Mouse (Mus musculus) cerebellum, adult 2 months (tissue): Measurements from ENCODE around the gene Vmn1r51. TPM values are rescaled to one million over a fixed set of nuclear protein-coding genes. Genes with fewer than 3 reads are reported as not detected.
"Not testable (repeated sequence)": the region's sequence is repeated elsewhere in the genome, so short reads cannot be mapped to it uniquely, and the experiment has no call there.

ENCODE experiments used
- DNase-seq, 2 experiments: peaks; one replicate each; pipeline ENCODE4 v3.0.0; 2021
- H3K27ac ChIP-seq: fragments of 200-500 bp; 2 replicates; pipeline ENCODE4 v1.5.1; 2012; ENCODE audit warnings: low read length, control low read depth, inconsistent platforms; ENCODE audit not compliant: insufficient read depth
- H3K27me3 ChIP-seq: fragments of 200-500 bp; 2 replicates; pipeline ENCODE4 v1.6.1; 2012; ENCODE audit warnings: inconsistent platforms, mild to moderate bottlenecking, low read length, moderate library complexity; ENCODE audit not compliant: control insufficient read depth, insufficient read depth
- H3K4me1 ChIP-seq: fragments of 200-500 bp; 2 replicates; pipeline ENCODE4 v1.6.1; 2011; ENCODE audit warnings: low read length; ENCODE audit not compliant: control insufficient read depth, insufficient read depth
- H3K4me3 ChIP-seq: fragments of 200-500 bp; replicated peaks from 2 replicates; pipeline ENCODE3; 2011; ENCODE audit warnings: mild to moderate bottlenecking, low read depth, low read length, control low read depth; ENCODE audit not compliant: insufficient read depth
- CTCF ChIP-seq: fragments of 200-500 bp; IDR thresholded peaks from 2 replicates; pipeline ENCODE4 v1.5.1; 2011; ENCODE audit warnings: low read depth, mild to moderate bottlenecking, control low read depth, low read length, moderate library complexity, borderline replicate concordance; ENCODE audit not compliant: insufficient read depth
- POLR2A ChIP-seq: fragments of 200-500 bp; IDR thresholded peaks from 2 replicates; pipeline ENCODE4 v1.6.1; 2011; ENCODE audit warnings: low read length, control low read depth, borderline replicate concordance; ENCODE audit not compliant: insufficient read depth
- WGBS: fragments of 180-500 bp; shearing (Covaris S2); methylation state at CpG from one replicate; pipeline ENCODE4 v1.1.7; 2018; 5-methylcytosine and 5-hydroxymethylcytosine counted together
- polyA plus RNA-seq: library from polyadenylated mRNA; depleted of rRNA; stranded (reverse); fragments of >200 nt; gene quantifications from 2 replicates; pipeline ENCODE4 v1.2.3, GENCODE M21; 2012; rRNA removed

Vmn1r51 gene
- not detected in 2 replicates for polyA plus RNA-seq

DNA sequence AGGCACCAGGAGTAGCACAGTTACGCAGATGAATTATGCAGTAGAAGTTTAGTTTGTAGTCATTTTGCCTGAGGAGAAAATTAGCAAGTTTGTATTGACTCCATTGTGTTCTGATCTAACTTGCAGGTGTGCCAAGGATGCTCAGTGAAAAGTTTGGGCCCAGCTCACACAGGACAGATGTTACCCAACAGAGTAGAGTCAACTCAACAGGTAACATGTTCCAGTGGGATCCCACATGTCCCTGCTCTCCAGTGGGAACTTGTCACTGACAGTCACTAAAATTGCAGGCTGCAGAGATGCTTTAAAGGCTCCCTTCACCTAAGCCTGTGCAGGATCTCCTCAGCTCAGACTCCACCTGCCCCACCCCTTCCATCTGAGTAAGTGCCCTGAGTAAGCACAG is at the start of gene Vmn1r51:
Gene Vmn1r51 (plus strand): TSS at position 301 of the 400 bp plus-strand sequence.
- H3K27ac ChIP-seq, H3K27me3 ChIP-seq, H3K4me1 ChIP-seq, DNase-seq, H3K4me3 ChIP-seq: not testable (repeated sequence)
- 90% methylated on average over 1 of the region's 1 CpGs for WGBS

GRCm38 (mm10) chr6:90078406-90078805 is 44.0 kb upstream of the Vmn1r51 start, which contains the start of gene Vmn1r49:
Gene Vmn1r49, minus strand, starts transcription at chr6:90078506.
- WGBS: 82% methylated on average over 4 of the region's 4 CpGs
- Histone ChIP-seq H3K4me1 (no peaks in the 10 kb centered on the region), H3K4me3 (no peak within 1 kb of the TSS), H3K27me3 (no peaks in the 10 kb centered on the region), H3K27ac (no peak within 1 kb of the TSS)
- TF ChIP-seq CTCF: no peak
- TF ChIP-seq POLR2A: no peak
- no peak for DNase-seq

GRCm38 (mm10) chr6:90100566-90100965 is 21.8 kb upstream of the Vmn1r51 start:
- 68% methylated on average over 2 of the region's 2 CpGs for WGBS
- TF ChIP-seq POLR2A: no peak

GRCm38 (mm10) chr6:90101130-90101529 is 21.3 kb upstream of the Vmn1r51 start, which contains the start of gene Vmn1r50:
Gene Vmn1r50, plus strand, starts transcription at chr6:90101430.
- H3K4me3 ChIP-seq: no peak within 1 kb of the TSS
- no peaks in the 10 kb centered on the region for H3K27me3 ChIP-seq
- DNase-seq: no peak
- TF ChIP-seq CTCF (no peak), POLR2A (no peak)
- H3K4me1 ChIP-seq: no peaks in the 10 kb centered on the region
- H3K27ac ChIP-seq: no peak within 1 kb of the TSS
- 60% methylated on average over 2 of the region's 2 CpGs for WGBS

More at GRCm38 (mm10) chr6:90100566-90100965, 21.8 kb upstream of the Vmn1r51 start:
- no peak for DNase-seq
- Histone ChIP-seq H3K4me1 (no peaks in the 10 kb centered on the region), H3K27ac (no peak overlapping the region), H3K4me3 (no peak overlapping the region), H3K27me3 (no peaks in the 10 kb centered on the region)

- 88% methylated on average over 3 of the region's 3 CpGs for WGBS
- TF ChIP-seq CTCF: no peak
- no peaks in the 10 kb centered on the region; the same call in 1 of the 2 replicates for H3K27me3 ChIP-seq
- no peak overlapping the region for H3K27ac ChIP-seq
- no peak for DNase-seq
- H3K4me3 ChIP-seq: no peak overlapping the region
- no peaks in the 10 kb centered on the region for H3K4me1 ChIP-seq
Measured at GRCm38 (mm10) chr6:90160139-90160538, 37.7 kb downstream of the Vmn1r51 start.

DNA sequence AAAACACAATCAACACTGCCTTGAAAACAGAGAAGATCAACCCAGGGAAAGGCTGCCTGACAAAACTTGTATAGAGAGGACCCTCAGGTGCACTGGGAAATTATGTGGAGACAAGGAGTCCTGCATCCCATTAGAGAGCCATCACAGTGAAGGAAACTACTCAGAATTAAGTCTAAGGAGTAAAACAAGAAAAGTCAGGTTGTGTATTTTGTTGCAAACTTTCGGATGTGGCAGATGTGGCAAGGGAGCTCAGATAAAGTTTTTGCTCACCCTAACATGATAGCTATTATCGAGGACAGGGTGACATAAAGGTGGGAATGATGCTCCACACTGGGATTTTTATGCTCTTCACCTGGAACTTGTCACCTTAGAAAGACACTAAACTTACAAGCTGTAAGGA is 52.1 kb downstream of the Vmn1r51 start, which contains the start of gene Vmn1r52:
Gene Vmn1r52 (plus strand): TSS at position 301 of the 400 bp plus-strand sequence.
- Histone ChIP-seq H3K4me3 (no peak within 1 kb of the TSS), H3K27ac (no peak within 1 kb of the TSS), H3K27me3 (no peaks in the 10 kb centered on the region), H3K4me1 (no peaks in the 10 kb centered on the region)
- no peak for TF ChIP-seq POLR2A
- TF ChIP-seq CTCF: no peak
- no peak for DNase-seq
- 73% methylated on average over 2 of the region's 2 CpGs for WGBS

Other genes starting within 250 kb of the Vmn1r51 start
- gene Vmn1r42, start 246.2 kb upstream of the Vmn1r51 start, polyA plus RNA-seq: not detected in 2 replicates
- gene Vmn1r43, start 246.2 kb upstream of the Vmn1r51 start, polyA plus RNA-seq: not detected in 2 replicates
- gene Vmn1r44, start 238.9 kb upstream of the Vmn1r51 start, polyA plus RNA-seq: not detected in 2 replicates
- gene Vmn1r45, start 182.0 kb upstream of the Vmn1r51 start, polyA plus RNA-seq: not detected in 2 replicates
- not detected in 2 replicates for gene Vmn1r46, start 153.3 kb upstream of the Vmn1r51 start, polyA plus RNA-seq
- gene Vmn1r47, start 106.4 kb upstream of the Vmn1r51 start, polyA plus RNA-seq: not detected in 2 replicates
- not detected in 2 replicates for gene Vmn1r48, start 85.8 kb upstream of the Vmn1r51 start, polyA plus RNA-seq
- not detected in 2 replicates for gene Vmn1r49, start 44.1 kb upstream of the Vmn1r51 start, polyA plus RNA-seq
- gene Vmn1r50, start 21.2 kb upstream of the Vmn1r51 start, polyA plus RNA-seq: not detected in 2 replicates
- gene Vmn1r52, start 52.2 kb downstream of the Vmn1r51 start, polyA plus RNA-seq: not detected in 2 replicates
- not detected in 2 replicates for gene V1ra8, start 80.2 kb downstream of the Vmn1r51 start, polyA plus RNA-seq
- gene Vmn1r53, start 101.8 kb downstream of the Vmn1r51 start, polyA plus RNA-seq: not detected in 2 replicates
- not detected in 2 replicates for gene Vmn1r54, start 123.7 kb downstream of the Vmn1r51 start, polyA plus RNA-seq
- gene BC048671, start 178.6 kb downstream of the Vmn1r51 start, polyA plus RNA-seq: not detected in 2 replicates
- not detected in 2 replicates for gene Chst13, start 202.6 kb downstream of the Vmn1r51 start, polyA plus RNA-seq
- not detected in 2 replicates for gene Uroc1, start 210.7 kb downstream of the Vmn1r51 start, polyA plus RNA-seq
- 20.3 and 21.5 TPM in 2 replicates for gene Zxdc, start 246.9 kb downstream of the Vmn1r51 start, polyA plus RNA-seq